Mouse (Mus musculus) frontal cortex, postnatal 14 days (tissue): Measurements from ENCODE around the gene Vmn1r192.
"Not testable (repeated sequence)": the region's sequence is repeated elsewhere in the genome, so short reads cannot be mapped to it uniquely, and the experiment has no call there.

Experiments
- DNase-seq, 2 experiments: peaks; one replicate each; pipeline ENCODE4 v3.0.0; 2022; ENCODE audit warnings: low spot score in 2 of 2

Vmn1r192 gene

DNA sequence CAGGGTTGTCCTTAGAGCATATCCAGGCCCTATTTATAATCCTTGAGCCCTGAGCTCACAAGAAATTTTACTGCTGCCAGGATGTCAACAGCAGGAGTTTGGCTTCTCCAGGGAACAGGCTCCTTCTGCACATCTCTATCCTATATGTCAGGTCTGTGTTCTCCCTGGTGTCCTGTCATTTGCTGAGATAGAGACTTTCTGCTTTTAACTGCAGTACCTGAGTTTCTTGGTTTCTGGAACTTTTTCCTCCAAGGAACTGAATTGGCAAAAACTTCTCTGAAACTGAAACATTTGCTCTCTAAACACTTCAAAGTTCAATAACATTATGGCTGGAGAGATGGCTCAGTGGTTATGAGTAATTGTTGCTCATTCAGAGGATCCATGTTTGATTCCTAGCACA is at the start of gene Vmn1r192:
Gene Vmn1r192, minus strand, starts transcription at position 101 of the 400 bp plus-strand sequence.
- no peak for DNase-seq

DNA sequence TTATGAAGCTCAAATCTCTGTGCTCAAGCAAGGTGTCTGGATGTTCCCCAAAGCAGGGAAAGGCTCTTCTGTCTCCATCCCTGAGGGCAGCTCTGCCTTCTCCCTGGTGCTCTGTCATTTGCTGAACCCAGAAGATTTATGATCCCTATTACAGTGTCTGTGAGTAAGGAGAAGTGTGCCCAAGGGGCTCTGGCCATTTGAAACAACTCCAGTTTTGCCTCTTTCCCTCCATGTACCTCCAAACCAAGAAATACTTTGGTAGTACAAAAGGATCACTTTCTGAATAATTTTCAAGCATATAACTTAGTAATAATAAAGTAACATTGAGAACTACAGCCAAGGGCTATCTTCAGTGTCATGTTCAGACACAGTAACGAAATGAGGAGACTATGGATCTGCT is 32.1 kb upstream of the Vmn1r192 start, which contains the start of gene Vmn1r193:
Gene Vmn1r193, minus strand, starts transcription at position 101 of the 400 bp plus-strand sequence.
- DNase-seq = not testable (repeated sequence)

DNA sequence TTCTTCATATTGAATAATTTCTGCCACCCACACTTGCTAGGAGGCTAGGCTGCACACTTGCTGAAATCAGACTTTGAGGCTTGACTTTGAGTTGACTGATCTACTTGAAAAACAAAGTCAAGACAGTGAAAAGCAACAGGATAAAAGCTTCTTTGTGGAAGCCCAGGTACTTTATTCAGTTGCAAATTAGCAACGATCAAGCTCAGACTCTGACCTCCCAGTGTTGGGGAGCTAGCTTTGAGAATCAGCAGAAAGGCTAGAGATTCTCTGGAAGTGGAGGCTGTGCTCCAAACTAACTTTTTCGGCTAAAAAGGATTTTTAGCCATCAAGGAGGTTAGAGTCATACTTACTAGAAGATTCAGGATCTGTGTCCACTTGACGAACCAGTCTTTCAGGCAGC is 1.8 kb upstream of the Vmn1r192 start:
- not testable (repeated sequence) for DNase-seq

DNA sequence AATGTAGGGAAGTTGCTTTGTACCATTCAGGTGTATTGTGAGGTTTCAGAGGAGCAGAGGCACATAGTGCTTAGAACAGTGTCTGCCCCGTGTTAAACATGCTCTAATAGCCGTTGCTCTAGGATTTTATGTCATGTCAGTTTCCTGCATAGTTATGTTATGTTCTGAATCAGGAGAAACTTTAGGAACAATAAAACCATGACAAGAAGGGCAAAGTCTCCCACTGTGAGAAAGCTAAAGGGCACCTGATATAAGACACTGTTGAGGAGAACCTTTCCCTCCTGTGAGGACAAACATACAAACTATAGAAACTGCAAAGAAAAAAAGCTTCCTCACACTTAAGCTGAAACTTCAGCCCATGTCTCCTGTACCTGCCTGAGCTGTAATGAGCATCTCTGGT is 556 bp downstream of the Vmn1r192 start:
- DNase-seq = no peak

DNA sequence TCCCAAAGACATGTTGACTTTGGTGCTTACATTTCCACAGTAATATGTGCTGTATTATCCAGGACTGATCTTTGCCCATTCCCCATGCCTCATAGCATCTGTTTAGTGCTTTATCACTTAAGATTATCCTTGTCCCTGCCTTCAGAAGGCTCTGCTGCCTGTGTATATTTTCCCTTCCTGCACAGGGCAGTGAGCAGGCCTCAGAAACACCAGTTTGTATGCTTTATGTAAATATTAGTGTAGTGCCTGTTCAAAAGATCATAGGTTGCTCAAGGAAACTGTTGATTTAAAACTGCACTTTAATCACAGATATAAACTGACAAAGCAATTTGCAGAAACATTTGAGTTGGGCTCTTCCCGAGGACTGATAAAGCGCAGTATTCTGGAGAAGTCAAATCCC is 1.6 kb downstream of the Vmn1r192 start:
- DNase-seq = no peak

DNA sequence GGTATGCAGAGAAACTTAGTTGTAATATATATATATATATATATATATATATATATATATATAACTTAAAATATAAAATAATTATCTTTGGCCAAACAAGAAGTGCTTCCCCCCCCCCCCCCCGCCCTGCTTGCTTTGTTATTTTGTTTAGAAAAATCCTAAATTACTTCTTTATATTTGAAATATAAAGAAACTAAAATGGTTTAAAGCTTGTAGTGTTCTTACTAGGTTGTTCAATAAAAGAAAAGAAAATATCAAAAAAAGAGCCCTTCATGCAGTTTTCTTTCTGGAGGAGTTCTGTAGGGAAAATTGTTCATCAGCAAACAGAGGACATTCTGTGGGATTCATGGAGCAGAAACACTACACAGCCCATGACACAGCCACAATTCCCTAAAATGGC is 7.1 kb downstream of the Vmn1r192 start, which contains the start of gene Vmn1r191:
Gene Vmn1r191, minus strand, starts transcription at position 101 of the 400 bp plus-strand sequence.
- no peak for DNase-seq

DNA sequence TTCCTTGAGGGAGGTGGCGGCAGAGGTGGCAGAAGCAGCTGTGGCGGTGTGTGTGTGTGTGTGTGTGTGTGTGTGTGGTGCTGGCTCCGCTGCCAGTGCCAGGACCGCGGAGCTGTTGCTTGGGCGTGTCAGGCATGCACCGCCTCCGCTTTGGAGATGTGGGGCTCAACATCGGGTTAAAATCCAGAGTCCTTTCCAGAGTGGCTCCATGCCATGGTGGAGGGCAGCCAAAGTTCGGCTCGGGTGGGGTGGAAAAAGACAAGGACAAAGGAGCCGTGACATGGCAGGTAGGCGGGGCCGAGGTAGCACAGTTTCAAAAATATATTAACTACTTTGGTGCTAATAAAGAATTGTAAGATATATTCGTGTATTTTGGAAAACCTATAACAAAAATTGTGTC is 22.5 kb downstream of the Vmn1r192 start:
- no peak for DNase-seq

DNA sequence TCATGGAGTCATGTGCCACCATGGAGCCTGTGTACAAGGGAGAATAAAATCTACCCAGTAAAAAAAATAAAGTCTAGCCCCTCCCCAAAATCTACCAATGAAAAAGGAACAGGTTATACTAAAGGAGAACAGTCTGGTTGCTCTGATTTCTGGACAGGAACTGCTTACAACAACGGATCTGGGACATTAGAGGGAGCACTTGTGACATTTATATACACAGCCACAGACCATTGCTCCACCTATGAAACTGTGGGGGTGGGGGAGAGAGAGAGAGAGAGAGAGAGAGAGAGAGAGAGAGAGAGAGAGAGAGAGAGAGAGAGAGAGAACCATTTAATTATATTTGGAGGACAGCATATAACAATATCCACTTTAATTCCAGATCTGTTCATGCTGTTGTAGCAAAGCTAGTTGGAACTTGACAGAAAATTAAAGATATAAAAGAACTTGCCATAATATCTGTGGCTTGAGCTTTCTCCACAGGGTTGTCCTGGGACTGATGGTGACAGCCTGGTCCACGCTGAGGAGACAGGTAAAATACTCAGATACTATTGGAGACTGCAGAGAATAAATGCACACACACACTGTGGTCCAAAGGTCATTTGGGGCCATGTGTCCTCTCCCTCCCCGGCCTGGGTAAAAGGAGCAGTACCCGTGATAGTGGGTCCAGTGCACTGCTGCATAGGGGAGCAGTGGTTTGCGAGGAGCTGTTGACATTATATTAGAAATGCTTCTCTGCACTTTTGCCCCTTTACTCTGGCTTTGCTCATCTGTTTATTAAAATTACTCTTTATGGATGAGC is 54.2 kb downstream of the Vmn1r192 start:
- DNase-seq = not testable (repeated sequence)
